Mouse (Mus musculus): Measurements from ENCODE around the gene Dcn. TPM values are rescaled to one million over a fixed set of nuclear protein-coding genes. Genes with fewer than 3 reads are reported as not detected.

Dcn gene
- polyA plus RNA-seq, 1 experiment from 2014 or later: 48.1 TPM

Other genes starting within 250 kb of the Dcn start
- gene Lum, start 85.5 kb downstream of the Dcn start, polyA plus RNA-seq (2014; fragmentation: Nextera tagmentation; extraction: Ambion mirVana): 49.6 and 58.9 TPM in 2 replicates
- gene Kera, start 127.3 kb downstream of the Dcn start, polyA plus RNA-seq (2014; fragmentation: Nextera tagmentation; extraction: Ambion mirVana): 0.13 and 0.20 TPM in 2 replicates
- gene Epyc, start 164.5 kb downstream of the Dcn start, polyA plus RNA-seq (2014; fragmentation: Nextera tagmentation; extraction: Ambion mirVana): 0.99 and 1.1 TPM in 2 replicates
- gene Ccer1, start 213.4 kb downstream of the Dcn start, polyA plus RNA-seq (2014; fragmentation: Nextera tagmentation; extraction: Ambion mirVana): not detected in 2 replicates
- gene C030005K15Rik, start 247.1 kb downstream of the Dcn start, polyA plus RNA-seq (2014; fragmentation: Nextera tagmentation; extraction: Ambion mirVana): not detected in 2 replicates

All from neural tube, embryonic 11.5 days (tissue).